Mouse (Mus musculus) retina, adult 2 months (tissue): ENCODE measurements around the gene Olfr1185-ps1.
"Not testable (repeated sequence)": the region's sequence is repeated elsewhere in the genome, so short reads cannot be mapped to it uniquely, and the experiment has no call there.

Experiments
- DNase-seq: peaks from one replicate; pipeline ENCODE4 v3.0.0-alpha.2; 2012; ENCODE audit warnings: low read depth, low spot score

Olfr1185-ps1 gene

DNA sequence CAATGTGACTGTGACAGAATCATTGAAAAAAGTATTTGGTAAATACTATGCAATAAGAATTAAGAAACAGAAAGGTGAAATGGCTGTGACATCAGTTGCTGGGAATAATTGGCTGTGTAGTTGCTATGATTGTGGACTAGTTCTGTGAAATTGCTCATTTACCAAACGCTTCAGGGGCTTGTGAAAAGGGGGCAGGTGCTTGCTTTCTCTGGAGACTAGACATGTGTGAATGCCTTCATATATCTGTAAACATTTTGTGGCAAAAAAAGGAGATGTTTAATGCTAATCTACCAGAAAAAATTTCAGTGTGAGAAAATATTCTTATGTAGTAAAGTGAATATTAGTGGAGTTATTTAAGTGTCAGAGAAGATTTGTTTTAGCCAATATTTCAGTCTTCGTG is at the start of gene Olfr1185-ps1:
Gene Olfr1185-ps1 (plus strand): TSS at position 301 of the 400 bp plus-strand sequence.
- DNase-seq: no peak

- no peak for DNase-seq
Observed at GRCm38 (mm10) chr2:88449031-88449430, 44.1 kb upstream of the Olfr1185-ps1 start, which contains the start of gene Gm13757. Gene Gm13757 (minus strand): TSS chr2:88449131.

DNA sequence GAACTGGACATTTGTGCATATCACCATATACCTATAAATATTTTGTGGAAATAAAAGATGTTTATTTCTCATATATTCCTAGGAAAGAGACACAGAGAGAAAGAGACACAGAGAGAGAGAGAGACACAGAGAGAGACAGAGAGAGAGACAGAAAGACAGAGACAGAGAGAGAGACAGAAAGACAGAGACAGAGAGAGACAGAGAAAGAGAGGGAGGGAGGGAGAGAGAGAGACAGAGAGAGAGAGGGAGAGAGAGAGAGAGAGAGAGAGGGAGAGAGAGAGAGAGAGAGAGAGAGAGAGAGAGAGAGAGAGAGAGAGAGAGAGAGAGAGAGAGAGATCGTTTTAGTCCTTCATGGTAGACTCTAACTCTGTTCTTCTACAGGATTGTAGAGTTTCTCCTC is 38.6 kb upstream of the Olfr1185-ps1 start, which contains the start of gene Olfr1183:
Gene Olfr1183 (plus strand): TSS at position 301 of the 400 bp plus-strand sequence.
- DNase-seq: not testable (repeated sequence)

DNA sequence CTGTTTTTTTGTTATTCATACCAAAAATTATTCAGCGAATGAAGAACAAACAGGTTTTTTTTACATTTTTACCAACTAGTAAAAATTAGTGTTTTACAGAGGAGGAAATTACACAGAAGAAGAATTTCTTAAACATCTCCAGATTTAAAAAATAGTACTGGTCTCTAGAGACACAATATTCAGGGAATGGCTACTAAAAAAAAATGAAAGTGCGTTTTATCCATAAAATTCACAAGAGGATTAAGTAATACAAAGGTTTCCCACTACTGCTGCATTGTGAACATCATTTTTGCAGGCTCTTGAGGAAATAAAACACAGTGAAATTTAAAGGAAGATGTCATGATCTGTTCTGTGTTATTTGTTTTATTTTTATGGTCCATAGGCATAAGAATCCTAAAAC is 9.8 kb upstream of the Olfr1185-ps1 start, which contains the start of gene Olfr1184:
Gene Olfr1184 (plus strand): TSS at position 301 of the 400 bp plus-strand sequence.
- DNase-seq: no peak

GRCm38 (mm10) chr2:88518251-88518650 is 25.1 kb downstream of the Olfr1185-ps1 start, which contains the start of gene Olfr1186:
Gene Olfr1186 (plus strand): TSS chr2:88518551.
- DNase-seq: no peak

GRCm38 (mm10) chr2:88525720-88526119 is 32.6 kb downstream of the Olfr1185-ps1 start:
- no peak for DNase-seq
